Mouse (Mus musculus) liver, postnatal 0 days (tissue): ENCODE measurements around the gene Naif1. TPM values are rescaled to one million over a fixed set of nuclear protein-coding genes. Genes with fewer than 3 reads are reported as not detected.

Experiments
- ATAC-seq: fragments of 200-750 bp; cut with Nextera tagmentation; 2 replicates; pipeline ENCODE4 v1.8.0; 2017; ENCODE audit warnings: mild to moderate bottlenecking, moderate library complexity
- DNase-seq: peaks from one replicate; pipeline ENCODE4 v3.0.0-alpha.2; 2016
- H3K27ac ChIP-seq: fragments of 300-500 bp; sonication (generic); 2 replicates; pipeline ENCODE4 v1.5.1; 2014; ENCODE audit warnings: antibody characterized with exemption, moderate library complexity, mild to moderate bottlenecking, low read depth
- H3K27me3 ChIP-seq: fragments of 300-500 bp; sonication (generic); 2 replicates; pipeline ENCODE4 v1.6.1; 2014; ENCODE audit warnings: low read length, control low read depth, mixed read lengths; ENCODE audit not compliant: insufficient read depth
- H3K36me3 ChIP-seq: fragments of 300-500 bp; sonication (generic); replicated peaks from 2 replicates; pipeline ENCODE4 v1.6.1; 2014; ENCODE audit warnings: mild to moderate bottlenecking, control low read depth, low read length, moderate library complexity, mixed read lengths; ENCODE audit not compliant: insufficient read depth
- H3K4me1 ChIP-seq: fragments of 300-500 bp; sonication (generic); 2 replicates; pipeline ENCODE4 v1.6.1; 2014; ENCODE audit warnings: antibody characterized with exemption, mild to moderate bottlenecking, control low read depth; ENCODE audit not compliant: insufficient read depth
- H3K4me2 ChIP-seq: fragments of 300-500 bp; sonication (generic); 2 replicates; pipeline ENCODE4 v1.6.1; 2014; ENCODE audit warnings: low read depth, mild to moderate bottlenecking, low read length, moderate library complexity, mixed read lengths
- H3K4me3 ChIP-seq: fragments of 300-500 bp; sonication (generic); 2 replicates; pipeline ENCODE4 v1.5.1; 2014; ENCODE audit warnings: low read depth, low read length
- H3K9ac ChIP-seq: fragments of 300-500 bp; sonication (generic); replicated peaks from 2 replicates; pipeline ENCODE4 v1.6.1; 2014; ENCODE audit warnings: mild to moderate bottlenecking, moderate library complexity
- H3K9me3 ChIP-seq: fragments of 300-500 bp; sonication (generic); 2 replicates; pipeline ENCODE4 v1.6.1; 2016; ENCODE audit warnings: mild to moderate bottlenecking, control low read depth, low read length, mixed read lengths
- CTCF ChIP-seq: sonication (generic); IDR thresholded peaks from 2 replicates; pipeline ENCODE4 v1.5.1; 2016; ENCODE audit warnings: antibody characterized with exemption, low read depth
- EP300 ChIP-seq: IDR thresholded peaks from 2 replicates; pipeline ENCODE4 v1.6.1; 2016; ENCODE audit warnings: antibody characterized with exemption, low read depth, mild to moderate bottlenecking
- WGBS: fragments of 180-500 bp; shearing (Covaris S2); extraction: QIAGEN DNeasy Blood & Tissue Kit; methylation state at CpG from one replicate; pipeline ENCODE4 v1.1.7; 2014; ENCODE audit not compliant: insufficient replicate concordance; 5-methylcytosine and 5-hydroxymethylcytosine counted together
- polyA plus RNA-seq: library from polyadenylated mRNA; unstranded; fragments of >200 nt; fragmentation: Nextera tagmentation; extraction: Ambion mirVana; gene quantifications from 2 replicates; pipeline ENCODE4 v1.2.1, GENCODE M21; 2015

The Naif1 gene
- polyA plus RNA-seq, 1 experiment from 2014 or later: 1.6 TPM

- peak overlapping the region; percentile 50 for H3K9ac ChIP-seq
- no peaks in the 10 kb centered on the region for H3K9me3 ChIP-seq
- DNase-seq (peak; percentile 98), ATAC-seq (peak; percentile 94)
- under 1% methylated on average over 25 of the region's 25 CpGs for WGBS
- TF ChIP-seq EP300 (peak; percentile 87), CTCF (no peak)
- H3K27ac ChIP-seq: peak overlapping the region; percentile 85
- peak overlapping the region; percentile 93 for H3K4me3 ChIP-seq
- H3K27me3 ChIP-seq: no peaks in the 10 kb centered on the region
- peak overlapping the region; percentile 97 for H3K4me2 ChIP-seq
- peaks cover 45% of the 10 kb centered on the region for H3K4me1 ChIP-seq
- H3K36me3 ChIP-seq: peaks cover 7% of the 10 kb centered on the region
Measured at GRCm38 (mm10) chr2:32451870-32452372, 1.7 kb downstream of the Naif1 start.

- peaks cover 43% of the 10 kb centered on the region for H3K4me1 ChIP-seq
- no peak for ATAC-seq
- peak overlapping the region; percentile 50 for H3K9ac ChIP-seq
- H3K4me3 ChIP-seq: peak overlapping the region; percentile 41
- H3K4me2 ChIP-seq: peak overlapping the region; percentile 75
- H3K36me3 ChIP-seq: peaks cover 7% of the 10 kb centered on the region
- WGBS: 87% methylated on average over 16 of the region's 16 CpGs
- DNase-seq: peak; percentile 40
- H3K27ac ChIP-seq: peak overlapping the region; percentile 79
- TF ChIP-seq EP300 (no peak), CTCF (peak; percentile 31)
- no peaks in the 10 kb centered on the region for H3K27me3 ChIP-seq
- H3K9me3 ChIP-seq: no peaks in the 10 kb centered on the region
Measured at GRCm38 (mm10) chr2:32452441-32452971, 2.2 kb downstream of the Naif1 start.

GRCm38 (mm10) chr2:32453641-32454303 lies 3.5 kb downstream of the Naif1 start:
- H3K4me3 ChIP-seq: no peak overlapping the region
- DNase-seq: no peak
- peaks cover 7% of the 10 kb centered on the region for H3K36me3 ChIP-seq
- peak overlapping the region; percentile 75; the same call in 1 of the 2 replicates for H3K4me2 ChIP-seq
- WGBS: 76% methylated on average over 5 of the region's 5 CpGs
- no peak for TF ChIP-seq EP300
- TF ChIP-seq CTCF: no peak
- H3K27me3 ChIP-seq: no peaks in the 10 kb centered on the region
- H3K9ac ChIP-seq: no peak overlapping the region
- H3K27ac ChIP-seq: no peak overlapping the region
- ATAC-seq: no peak
- peaks cover 34% of the 10 kb centered on the region for H3K4me1 ChIP-seq
- no peaks in the 10 kb centered on the region for H3K9me3 ChIP-seq

GRCm38 (mm10) chr2:32454633-32455032 lies 4.4 kb downstream of the Naif1 start:
- Histone ChIP-seq H3K36me3 (peaks cover 7% of the 10 kb centered on the region), H3K4me1 (peaks cover 29% of the 10 kb centered on the region), H3K4me3 (no peak overlapping the region), H3K9ac (no peak overlapping the region), H3K27me3 (no peaks in the 10 kb centered on the region), H3K9me3 (no peaks in the 10 kb centered on the region), H3K4me2 (no peak overlapping the region; the same call in 1 of the 2 replicates), H3K27ac (no peak overlapping the region)
- 82% methylated on average over 10 of the region's 10 CpGs for WGBS
- DNase-seq: no peak
- TF ChIP-seq EP300: no peak
- no peak for TF ChIP-seq CTCF
- no peak for ATAC-seq

- ATAC-seq: no peak
- no peak overlapping the region for H3K27ac ChIP-seq
- no peak overlapping the region for H3K4me3 ChIP-seq
- H3K36me3 ChIP-seq: peaks cover 7% of the 10 kb centered on the region
- 88% methylated on average over 8 of the region's 8 CpGs for WGBS
- H3K4me2 ChIP-seq: no peak overlapping the region
- H3K4me1 ChIP-seq: peaks cover 24% of the 10 kb centered on the region
- H3K9me3 ChIP-seq: no peaks in the 10 kb centered on the region
- TF ChIP-seq EP300 (no peak), CTCF (no peak)
- no peaks in the 10 kb centered on the region for H3K27me3 ChIP-seq
- no peak for DNase-seq
- H3K9ac ChIP-seq: no peak overlapping the region
Measured at GRCm38 (mm10) chr2:32455101-32455500, 4.8 kb downstream of the Naif1 start.

- TF ChIP-seq EP300 (no peak), CTCF (no peak)
- Histone ChIP-seq H3K4me1 (peaks cover 8% of the 10 kb centered on the region), H3K36me3 (peaks cover 7% of the 10 kb centered on the region), H3K27me3 (no peaks in the 10 kb centered on the region), H3K4me3 (no peak overlapping the region), H3K9ac (no peak overlapping the region), H3K27ac (no peak overlapping the region), H3K9me3 (no peaks in the 10 kb centered on the region), H3K4me2 (no peak overlapping the region)
- DNase-seq (no peak), ATAC-seq (no peak; the same call in 1 of the 2 replicates)
- WGBS: 74% methylated on average over 2 of the region's 2 CpGs
Measured at GRCm38 (mm10) chr2:32458300-32458699, 8.0 kb downstream of the Naif1 start.
